Mouse (Mus musculus) MEL (cell line): ENCODE results near the gene Eif2b3. TPM values are rescaled to one million over a fixed set of nuclear protein-coding genes. Genes with fewer than 3 reads are reported as not detected.

Experiments
- DNase-seq: peaks from one replicate; pipeline ENCODE4 v3.0.0; 2011; ENCODE audit warnings: low read depth, low spot score
- H3K27ac ChIP-seq: 2 replicates; pipeline ENCODE4 v1.5.1; 2012; ENCODE audit warnings: low read depth, mild to moderate bottlenecking, control low read depth, low read length, moderate library complexity; ENCODE audit not compliant: control insufficient read depth
- H3K27me3 ChIP-seq, 2 experiments: fragments of 150-350 bp in 1 of 2; sonication (generic) in 1 of 2; 2 replicates each; pipeline ENCODE4 v1.6.1; 2012; ENCODE audit warnings: low read length in 2 of 2, mild to moderate bottlenecking in 2 of 2, improper control_type of control experiment in 1 of 2, moderate library complexity in 1 of 2; ENCODE audit not compliant: insufficient read depth in 2 of 2, control insufficient read depth in 1 of 2
- H3K36me3 ChIP-seq, 2 experiments: 2 replicates each; pipeline ENCODE4 v1.6.1; 2012 to 2014; ENCODE audit warnings: low read length in 2 of 2, improper control_type of control experiment in 1 of 2, inconsistent platforms in 1 of 2, mild to moderate bottlenecking in 1 of 2; ENCODE audit not compliant: insufficient read depth in 2 of 2, control insufficient read depth in 1 of 2
- H3K4me1 ChIP-seq, 2 experiments: fragments of 150-350 bp in 1 of 2; sonication (generic) in 1 of 2; 2 replicates each; pipeline ENCODE4 v1.6.1; 2012; ENCODE audit warnings: low read length in 2 of 2, improper control_type of control experiment in 1 of 2, mild to moderate bottlenecking in 1 of 2; ENCODE audit not compliant: insufficient read depth in 2 of 2, control insufficient read depth in 1 of 2
- H3K4me3 ChIP-seq, 2 experiments: fragments of 150-350 bp in 1 of 2; sonication (generic) in 1 of 2; 2 replicates each; pipeline ENCODE4 v1.5.1; 2012; ENCODE audit warnings: low read depth in 2 of 2, low read length in 2 of 2, mild to moderate bottlenecking in 2 of 2, moderate library complexity in 2 of 2, control low read depth in 1 of 2, improper control_type of control experiment in 1 of 2; ENCODE audit not compliant: control insufficient read depth in 1 of 2, insufficient read depth in 1 of 2
- H3K79me2 ChIP-seq: 2 replicates; pipeline ENCODE4 v1.6.1; 2012; ENCODE audit warnings: mild to moderate bottlenecking, low read length, moderate library complexity; ENCODE audit not compliant: control insufficient read depth, poor library complexity, insufficient read depth
- H3K9ac ChIP-seq: 2 replicates; pipeline ENCODE4 v1.6.1; 2012; ENCODE audit warnings: low read depth, mild to moderate bottlenecking, control low read depth, low read length, moderate library complexity; ENCODE audit not compliant: control insufficient read depth, poor library complexity, severe bottlenecking
- H3K9me3 ChIP-seq: fragments of 150-350 bp; sonication (generic); replicated peaks from 2 replicates; pipeline ENCODE4 v1.6.1; 2012; ENCODE audit warnings: mild to moderate bottlenecking, low read length, improper control_type of control experiment, moderate library complexity; ENCODE audit not compliant: insufficient read depth
- BHLHE40 ChIP-seq: IDR thresholded peaks from 2 replicates; pipeline ENCODE4 v1.6.1; 2012; ENCODE audit warnings: low read depth, mild to moderate bottlenecking, inconsistent platforms, low read length, improper control_type of control experiment, borderline replicate concordance
- CHD1 ChIP-seq: IDR thresholded peaks from 2 replicates; pipeline ENCODE4 v1.6.1; 2012; ENCODE audit warnings: low read depth, mild to moderate bottlenecking, inconsistent platforms, low read length, improper control_type of control experiment
- CTCF ChIP-seq, 3 experiments: IDR thresholded peaks in 2 of 3; conservative IDR thresholded peaks in 1 of 3; 2 replicates each; pipeline ENCODE4 v1.5.1; 2011 to 2012; ENCODE audit warnings: low read length in 3 of 3, low read depth in 2 of 3, mild to moderate bottlenecking in 2 of 3, improper control_type of control experiment in 1 of 3, inconsistent platforms in 1 of 3, mixed read lengths in 1 of 3, moderate library complexity in 1 of 3; ENCODE audit not compliant: control insufficient read depth in 1 of 3, insufficient read depth in 1 of 3, poor library complexity in 1 of 3, severe bottlenecking in 1 of 3
- ELF1 ChIP-seq: IDR thresholded peaks from 2 replicates; pipeline ENCODE4 v1.6.1; 2014; ENCODE audit warnings: low read depth, mild to moderate bottlenecking, inconsistent platforms, low read length, improper control_type of control experiment, moderate library complexity
- EP300 ChIP-seq, 2 experiments: IDR thresholded peaks; 2 replicates each; pipeline ENCODE4 v1.6.1; 2011; ENCODE audit warnings: improper control_type of control experiment in 2 of 2, low read length in 2 of 2, low read depth in 1 of 2, mild to moderate bottlenecking in 1 of 2
- ETS1 ChIP-seq: IDR thresholded peaks from 2 replicates; pipeline ENCODE4 v1.6.1; 2012; ENCODE audit warnings: low read depth, mild to moderate bottlenecking, inconsistent platforms, low read length, improper control_type of control experiment, moderate library complexity
- GABPA ChIP-seq: IDR thresholded peaks from 2 replicates; pipeline ENCODE4 v1.6.1; 2012; ENCODE audit warnings: low read depth, mild to moderate bottlenecking, inconsistent platforms, low read length, improper control_type of control experiment, moderate library complexity
- HCFC1 ChIP-seq: IDR thresholded peaks from 2 replicates; pipeline ENCODE4 v1.6.1; 2012; ENCODE audit warnings: low read depth, mild to moderate bottlenecking, inconsistent platforms, low read length, improper control_type of control experiment, moderate library complexity
- JUND ChIP-seq: IDR thresholded peaks from 2 replicates; pipeline ENCODE4 v1.6.1; 2011; ENCODE audit warnings: low read depth, mild to moderate bottlenecking, improper control_type of control experiment, low read length
- MAFK ChIP-seq: IDR thresholded peaks from 2 replicates; pipeline ENCODE4 v1.6.1; 2011; ENCODE audit warnings: low read depth, mild to moderate bottlenecking, low read length, improper control_type of control experiment, borderline replicate concordance
- MAX ChIP-seq: IDR thresholded peaks from 2 replicates; pipeline ENCODE4 v1.6.1; 2011; ENCODE audit warnings: low read length, improper control_type of control experiment
- MXI1 ChIP-seq: IDR thresholded peaks from 2 replicates; pipeline ENCODE4 v1.6.1; 2011; ENCODE audit warnings: mild to moderate bottlenecking, low read depth, low read length, improper control_type of control experiment
- MYB ChIP-seq: IDR thresholded peaks from 2 replicates; pipeline ENCODE4 v1.6.1; 2011; ENCODE audit warnings: mild to moderate bottlenecking, low read depth, low read length, improper control_type of control experiment
- MYC ChIP-seq: IDR thresholded peaks from 2 replicates; pipeline ENCODE4 v1.6.1; 2011; ENCODE audit warnings: low read depth, mild to moderate bottlenecking, low read length, improper control_type of control experiment, moderate library complexity
- NELFE ChIP-seq: IDR thresholded peaks from 2 replicates; pipeline ENCODE4 v1.6.1; 2011; ENCODE audit warnings: low read depth, low read length, improper control_type of control experiment
- NRF1 ChIP-seq: IDR thresholded peaks from 2 replicates; pipeline ENCODE4 v1.6.1; 2014; ENCODE audit warnings: low read depth, mild to moderate bottlenecking, inconsistent platforms, low read length, improper control_type of control experiment, moderate library complexity; ENCODE audit not compliant: poor library complexity, insufficient read depth, severe bottlenecking
- POLR2A ChIP-seq, 2 experiments: IDR thresholded peaks; 2 replicates each; pipeline ENCODE4 v1.6.1; 2011 to 2012; ENCODE audit warnings: low read length in 2 of 2, mild to moderate bottlenecking in 2 of 2, control low read depth in 1 of 2, improper control_type of control experiment in 1 of 2, low read depth in 1 of 2, moderate library complexity in 1 of 2; ENCODE audit not compliant: control insufficient read depth in 1 of 2, insufficient read depth in 1 of 2, poor library complexity in 1 of 2
- POLR2AphosphoS2 ChIP-seq: IDR thresholded peaks from 2 replicates; pipeline ENCODE4 v1.6.1; 2011; ENCODE audit warnings: low read length, improper control_type of control experiment
- RAD21 ChIP-seq: IDR thresholded peaks from 2 replicates; pipeline ENCODE4 v1.6.1; 2011; ENCODE audit warnings: mild to moderate bottlenecking, low read depth, low read length, improper control_type of control experiment
- RCOR1 ChIP-seq: IDR thresholded peaks from 2 replicates; pipeline ENCODE4 v1.6.1; 2012; ENCODE audit warnings: low read depth, mild to moderate bottlenecking, inconsistent platforms, low read length, improper control_type of control experiment
- SIN3A ChIP-seq: IDR thresholded peaks from 2 replicates; pipeline ENCODE4 v1.6.1; 2012; ENCODE audit warnings: low read length, improper control_type of control experiment, inconsistent platforms
- TAL1 ChIP-seq: IDR thresholded peaks from 2 replicates; pipeline ENCODE4 v1.6.1; 2012; ENCODE audit warnings: mild to moderate bottlenecking, inconsistent platforms, low read length, moderate library complexity, mixed read lengths
- TBP ChIP-seq: IDR thresholded peaks from 2 replicates; pipeline ENCODE4 v1.8.0; 2011; ENCODE audit warnings: low read depth, low read length, improper control_type of control experiment
- TCF12 ChIP-seq: IDR thresholded peaks from 2 replicates; pipeline ENCODE4 v1.6.1; 2014; ENCODE audit warnings: low read depth, mild to moderate bottlenecking, inconsistent platforms, low read length, improper control_type of control experiment, moderate library complexity
- USF2 ChIP-seq, 2 experiments: IDR thresholded peaks; 2 replicates each; pipeline ENCODE4 v1.6.1; 2011 to 2012; ENCODE audit warnings: improper control_type of control experiment in 2 of 2, low read length in 2 of 2, borderline replicate concordance in 1 of 2, inconsistent platforms in 1 of 2, low read depth in 1 of 2, mild to moderate bottlenecking in 1 of 2; ENCODE audit not compliant: insufficient read depth in 1 of 2
- ZMIZ1 ChIP-seq: IDR thresholded peaks from 2 replicates; pipeline ENCODE4 v1.6.1; 2012; ENCODE audit warnings: low read depth, mild to moderate bottlenecking, inconsistent platforms, low read length, improper control_type of control experiment, moderate library complexity
- ZNF384 ChIP-seq: IDR thresholded peaks from 2 replicates; pipeline ENCODE4 v1.6.1; 2012; ENCODE audit warnings: low read depth, mild to moderate bottlenecking, inconsistent platforms, low read length, improper control_type of control experiment
- polyA plus RNA-seq, 2 experiments: library from polyadenylated mRNA; stranded (reverse) in 1 of 2; unstranded in 1 of 2; fragments of >175 nt in 1 of 2; fragments of >200 nt in 1 of 2; gene quantifications; 2 replicates each; pipeline versions ENCODE4 v1.2.1 to v1.2.4; 2012; ENCODE audit warnings: low replicate concordance in 2 of 2, low read depth in 1 of 2; ENCODE audit not compliant: insufficient read length in 2 of 2, insufficient read depth in 1 of 2, missing spikeins in 1 of 2
- total RNA-seq: library from RNA; depleted of rRNA; stranded (reverse); fragments of 300-350 nt; gene quantifications from 2 replicates; pipeline ENCODE4 v1.2.3, GENCODE M21; 2012; rRNA removed

The Eif2b3 gene
- total RNA-seq (75.4 and 79.3 TPM in 2 replicates), polyA plus RNA-seq (10 to 100 TPM in 1 of 2 experiments, not detected in 1; 77.5 TPM)

DNA sequence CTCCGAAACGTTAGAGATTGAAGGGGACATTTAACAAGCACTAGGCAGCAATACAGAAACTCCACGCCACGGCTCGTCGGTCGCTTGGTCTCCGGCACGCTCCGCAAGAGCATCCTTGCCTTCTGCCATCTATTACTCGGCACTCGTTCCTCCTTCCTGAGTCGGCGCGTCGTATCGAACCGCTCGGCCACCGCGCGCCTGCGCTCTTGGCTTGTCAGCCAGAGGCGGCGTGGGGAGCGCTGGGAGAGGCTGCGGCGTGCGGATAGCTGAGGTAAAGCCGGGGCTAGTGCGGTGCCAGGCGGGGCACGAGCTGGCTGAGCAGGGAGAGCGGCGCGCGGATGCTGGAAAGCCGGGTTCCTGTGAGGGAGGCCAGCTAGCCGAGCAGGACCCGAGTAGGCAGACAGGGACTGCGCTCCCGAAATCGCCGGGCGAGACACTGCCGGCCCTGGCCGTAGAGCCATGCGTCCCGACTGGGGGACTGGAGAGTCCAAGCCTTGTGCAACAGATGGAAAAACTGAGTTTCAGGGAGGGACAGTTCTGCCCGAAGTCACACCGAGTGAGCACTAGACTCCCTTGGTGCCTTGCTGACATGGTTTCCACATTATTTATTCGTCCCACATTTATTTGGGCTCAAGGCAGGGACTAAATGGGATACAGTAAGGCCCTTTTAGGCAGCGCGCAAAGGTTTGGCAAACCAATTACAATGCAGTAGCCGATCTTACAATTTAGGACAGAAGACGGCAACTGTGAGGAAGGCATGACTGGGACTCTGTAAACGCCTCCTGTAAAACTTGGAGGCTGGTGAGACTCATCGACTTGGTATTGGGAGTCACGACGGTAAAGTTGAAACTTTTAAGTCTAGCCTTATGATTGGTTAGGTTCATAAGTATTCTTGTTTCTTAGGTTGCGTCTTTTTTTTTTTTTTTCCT lies at the start of gene Eif2b3:
Gene Eif2b3 (plus strand): TSS at position 197 of the 929 bp plus-strand sequence.
- DNase-seq, result peak; percentile 96
- Histone ChIP-seq H3K9ac (peak within 1 kb of the TSS; percentile 71), H3K9me3 (no peaks in the 10 kb centered on the region), H3K4me3 (peak within 1 kb of the TSS; percentile 69 to 80), H3K27ac (peak within 1 kb of the TSS; percentile 25), H3K79me2 (peaks cover 23% of the 10 kb centered on the region)
- peak; percentile 98 for TF ChIP-seq MXI1
- peak; percentile 62; the same call in 1 of the 2 replicates for TF ChIP-seq MYC
- TF ChIP-seq RAD21, result no peak
- TF ChIP-seq CHD1, result no peak
- TF ChIP-seq ETS1, result peak; percentile 49
- peak; percentile 84 for TF ChIP-seq TBP
- TF ChIP-seq RCOR1, result peak; percentile 50; the same call in 1 of the 2 replicates
- TF ChIP-seq GABPA, result no peak
- peak in 1 of 2 experiments; percentile 15; a peak in 1 of 4 replicates for TF ChIP-seq EP300 (IDR thresholded peaks at IDR 0.05; ENCODE audit: low read depth in 1 of 2, low read length in 2 of 2)
- TF ChIP-seq JUND, result no peak
- TF ChIP-seq USF2 (IDR thresholded peaks at IDR 0.05; ENCODE audit: borderline replicate concordance in 1 of 2, insufficient read depth in 1 of 2, low read depth in 1 of 2, low read length in 2 of 2), result no peak
- peak; percentile 80 for TF ChIP-seq ELF1
- TF ChIP-seq HCFC1, result peak; percentile 93
- peak; percentile 95 for TF ChIP-seq NELFE
- peak; percentile 95 for TF ChIP-seq POLR2AphosphoS2
- TF ChIP-seq ZNF384, result peak; percentile 65
- no peak for TF ChIP-seq MYB
- peak; percentile 83 for TF ChIP-seq TCF12
- no peak for TF ChIP-seq MAFK
- 0 out of 6 replicates have a peak, but pooled peaks of 1 of the 3 experiments have one; percentile 2 for TF ChIP-seq CTCF (IDR thresholded peaks at IDR 0.05 in 2 of 3, conservative IDR thresholded peaks at IDR 0.05 in 1 of 3; ENCODE audit: control insufficient read depth in 1 of 3, insufficient read depth in 1 of 3, low read depth in 2 of 3, low read length in 3 of 3, poor library complexity in 1 of 3, severe bottlenecking in 1 of 3)
- TF ChIP-seq SIN3A, result peak; percentile 95
- TF ChIP-seq BHLHE40, result peak; percentile 50; the same call in 1 of the 2 replicates
- peak; percentile 78; the same call in 1 of the 2 replicates for TF ChIP-seq ZMIZ1
- TF ChIP-seq MAX, result peak; percentile 86
- peak; percentile 91 to 92 for TF ChIP-seq POLR2A (IDR thresholded peaks at IDR 0.05; ENCODE audit: control insufficient read depth in 1 of 2, insufficient read depth in 1 of 2, low read depth in 1 of 2, low read length in 2 of 2, poor library complexity in 1 of 2)
- TF ChIP-seq NRF1, result peak; percentile 90
- TF ChIP-seq TAL1, result no peak
- TF ChIP-seq, all 39 proteins: peak for 19
- no peaks in the 10 kb centered on the region for H3K27me3 ChIP-seq
- peaks cover 0 to 12% of the 10 kb centered on the region in 2 experiments; a peak in 3 of 4 replicates for H3K4me1 ChIP-seq
- H3K36me3 ChIP-seq, result peaks cover 9 to 21% of the 10 kb centered on the region in 2 experiments
